Mouse (Mus musculus) C2C12 (cell line): ENCODE measurements at regions not wholly inside any gene's neighbourhood (a gene's known extent, or its start where the extent isn't known, plus 50 kb on each side); places are given as distances from the start of the nearest gene placed in this dataset.

ENCODE experiments used
- CTCF ChIP-seq: IDR thresholded peaks from one replicate; pipeline ENCODE4 v1.5.1; 2011; ENCODE audit not compliant: control insufficient read depth, insufficient read depth, insufficient read length
- USF1 ChIP-seq: IDR thresholded peaks from one replicate; pipeline ENCODE4 v1.6.1; 2011; ENCODE audit warnings: low read depth, mild to moderate bottlenecking, control low read depth, moderate library complexity

- TF ChIP-seq CTCF (no peak), USF1 (no peak)
Observed at GRCm38 (mm10) chr17:75615335-75615734, 63.6 kb upstream of the Fam98a start.
